Mouse (Mus musculus) forelimb bud, embryonic 11.5 days (tissue): ENCODE data around the gene 4930579F01Rik.

ENCODE experiments used
- DNase-seq: peaks from one replicate; pipeline ENCODE4 v3.0.0-alpha.2; 2012; ENCODE audit warnings: low read depth, low spot score

4930579F01Rik gene

DNA sequence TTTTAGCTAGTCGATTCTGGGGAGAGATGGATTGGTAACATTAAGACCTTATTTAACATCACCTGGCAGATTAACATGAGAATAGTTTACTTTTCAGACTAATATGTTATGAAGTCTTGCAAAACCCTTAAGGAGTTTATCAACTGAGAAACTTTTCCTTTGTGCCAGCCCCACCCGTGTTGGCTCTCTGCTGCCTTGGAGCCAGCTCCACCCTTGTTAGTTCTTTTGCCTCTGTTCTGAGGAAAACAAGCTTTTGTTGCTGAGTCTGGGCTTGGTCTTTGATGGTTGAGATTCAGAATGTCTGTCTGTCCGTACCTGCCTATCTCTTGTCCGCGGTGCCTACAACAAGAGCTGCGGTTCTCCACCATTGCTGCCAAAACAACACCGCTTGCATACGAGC lies 22.5 kb upstream of the 4930579F01Rik start:
- DNase-seq, result no peak

- peak; percentile 18 for DNase-seq
Measured at GRCm38 (mm10) chr3:138215395-138215989, 21.9 kb upstream of the 4930579F01Rik start.

DNA sequence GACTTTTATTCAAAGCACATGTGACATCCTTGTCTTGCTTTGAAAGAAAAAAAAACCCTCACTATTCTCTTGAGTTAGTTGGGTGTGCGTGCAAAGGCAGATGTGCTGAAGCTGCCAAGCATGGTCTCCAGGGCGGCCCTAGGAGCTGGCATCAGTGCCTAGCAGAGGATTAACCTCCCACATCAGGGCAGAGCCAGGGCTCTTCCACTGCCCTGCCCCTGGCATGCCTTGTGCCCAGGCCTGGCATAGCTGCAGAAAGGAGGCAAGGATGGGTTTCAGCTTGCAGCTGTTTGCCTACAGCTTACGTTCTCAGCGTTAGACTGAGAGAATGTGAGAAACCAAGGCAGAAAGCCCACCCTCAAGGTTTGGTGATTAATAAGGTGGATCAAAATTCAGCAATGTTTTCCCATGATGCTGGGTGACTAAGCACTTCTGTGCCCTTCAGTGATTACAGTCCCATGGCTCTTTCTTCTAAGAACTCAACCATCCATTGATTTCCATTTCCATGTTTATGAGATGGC lies 18.9 kb upstream of the 4930579F01Rik start:
- no peak for DNase-seq

DNA sequence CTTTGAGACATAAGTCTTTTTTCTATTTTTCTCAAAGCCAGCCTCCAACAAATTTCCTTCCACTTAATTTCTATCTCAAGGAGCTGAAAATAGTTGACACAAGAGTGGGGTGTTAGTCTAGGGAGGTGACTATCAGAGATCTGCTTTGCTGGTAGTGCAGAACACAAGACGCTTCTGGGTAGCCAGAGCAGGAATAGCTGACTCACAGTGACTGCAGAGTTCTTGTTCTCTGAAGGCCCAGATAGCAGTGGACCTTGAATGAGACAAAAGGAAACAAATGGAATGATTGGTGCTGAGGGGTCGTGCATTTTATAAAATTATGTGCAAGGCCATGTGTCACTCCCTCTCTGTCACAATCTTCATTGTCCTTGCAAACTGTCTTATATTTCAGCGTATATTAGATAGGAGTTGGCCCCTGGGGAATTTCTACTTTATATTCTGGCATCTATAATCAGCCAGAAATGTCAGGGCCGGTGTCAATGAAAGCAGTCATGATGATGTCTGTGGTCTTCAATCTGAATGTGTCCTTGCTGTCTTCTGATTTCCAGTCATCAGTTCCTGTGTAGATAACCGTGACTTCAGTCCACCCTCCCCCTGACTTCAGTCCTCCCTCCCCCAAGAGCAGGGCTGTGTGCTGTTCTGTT lies 16.9 kb upstream of the 4930579F01Rik start:
- no peak for DNase-seq

DNA sequence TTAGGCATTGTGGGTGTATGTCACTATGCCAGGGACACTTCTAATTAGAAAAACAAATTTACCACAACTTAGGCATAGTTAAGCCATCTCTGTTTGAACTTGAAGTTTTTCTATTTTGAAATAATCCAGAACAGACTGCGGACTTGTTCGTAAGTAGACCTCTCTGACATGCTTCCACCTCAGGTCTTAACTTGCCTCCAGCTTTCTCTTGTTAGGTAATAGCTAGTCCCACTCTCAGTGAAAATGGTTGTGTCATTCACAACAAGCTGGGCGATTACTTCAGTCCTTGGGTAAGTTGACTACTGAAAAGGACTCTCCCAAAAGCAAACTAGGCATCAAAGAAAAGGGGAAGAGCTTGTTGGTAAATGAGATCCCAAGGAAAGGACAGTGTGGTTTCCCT lies 15.2 kb upstream of the 4930579F01Rik start:
- DNase-seq, result no peak

DNA sequence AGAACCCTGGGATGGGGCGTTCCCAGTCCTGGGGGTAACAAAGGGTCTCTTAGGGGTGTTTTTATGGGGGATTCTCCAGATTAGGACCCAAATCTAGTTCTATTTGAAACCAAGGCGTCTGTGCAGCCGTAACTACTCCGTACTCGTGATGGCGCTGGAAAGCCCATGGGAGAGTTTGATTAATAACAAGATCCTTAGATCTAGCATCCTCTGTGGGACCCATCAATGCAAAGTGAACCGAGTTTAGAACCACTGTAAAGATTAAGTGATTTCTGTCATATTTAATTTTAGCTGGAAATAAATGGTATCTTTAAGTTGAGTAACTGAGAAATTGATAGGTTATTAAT lies 5.1 kb upstream of the 4930579F01Rik start:
- DNase-seq, result no peak

DNA sequence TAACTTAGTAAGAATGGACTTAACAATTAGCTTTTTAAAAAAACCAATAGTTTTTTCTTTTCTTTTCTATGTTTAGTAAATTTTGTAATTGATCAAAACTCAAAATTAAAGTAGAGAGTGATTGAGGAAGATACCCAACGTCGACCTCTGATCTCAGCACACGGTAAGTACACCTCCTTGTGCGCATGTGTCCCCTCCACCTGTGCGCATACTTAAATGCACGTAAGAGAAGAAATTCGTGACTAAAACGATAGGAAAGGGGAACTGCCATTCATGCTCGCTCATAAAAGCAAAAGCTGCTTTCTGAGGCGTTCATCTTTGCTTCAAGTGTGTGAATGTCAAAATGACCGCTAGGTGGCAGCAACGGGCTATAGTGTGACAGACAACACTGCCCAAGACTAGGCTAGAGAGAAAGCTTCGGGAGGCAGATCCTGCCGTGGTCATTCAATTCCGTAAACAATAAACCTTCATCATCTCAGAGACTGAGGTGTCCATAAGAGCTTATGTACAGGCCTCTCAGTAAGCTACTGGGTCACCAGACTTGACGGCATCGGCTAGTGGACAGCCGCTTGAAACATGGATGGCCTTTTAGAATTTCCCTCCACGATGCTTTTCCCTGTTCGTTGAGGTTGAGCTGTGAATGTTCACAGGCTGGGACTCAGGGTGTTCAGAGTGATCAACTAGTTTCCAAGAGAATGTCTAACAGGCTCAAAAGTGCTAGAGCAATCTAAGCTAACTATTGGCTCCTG lies 4.5 kb upstream of the 4930579F01Rik start:
- peak; percentile 93 for DNase-seq

DNA sequence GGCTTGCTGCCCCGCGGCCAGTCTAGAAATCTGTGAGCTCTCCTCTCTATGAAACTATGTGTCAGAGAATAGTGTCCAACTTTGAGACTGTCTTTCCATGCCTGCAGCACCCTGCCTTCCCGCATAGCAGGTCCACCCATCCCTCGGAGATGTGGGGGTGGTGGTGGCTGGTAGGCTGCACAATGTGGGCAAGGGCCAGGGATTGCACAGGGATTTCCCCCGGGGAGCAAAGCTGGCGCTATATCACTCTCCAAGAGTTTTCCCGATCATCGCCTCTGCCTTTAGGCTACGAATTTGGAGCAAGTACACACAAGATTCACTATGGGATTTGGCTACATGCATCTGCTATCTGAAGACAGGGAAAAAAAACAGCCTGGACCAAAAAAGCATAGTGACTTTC lies 3.9 kb upstream of the 4930579F01Rik start:
- no peak for DNase-seq

- no peak for DNase-seq
Measured at GRCm38 (mm10) chr3:138197093-138197492, 3.5 kb upstream of the 4930579F01Rik start.

GRCm38 (mm10) chr3:138192260-138192659 lies 1.4 kb downstream of the 4930579F01Rik start:
- DNase-seq, result no peak

- DNase-seq, result peak; percentile 17
Measured at GRCm38 (mm10) chr3:138185995-138186930, 7.4 kb downstream of the 4930579F01Rik start.

- DNase-seq, result no peak
Measured at GRCm38 (mm10) chr3:138185290-138185689, 8.3 kb downstream of the 4930579F01Rik start.

DNA sequence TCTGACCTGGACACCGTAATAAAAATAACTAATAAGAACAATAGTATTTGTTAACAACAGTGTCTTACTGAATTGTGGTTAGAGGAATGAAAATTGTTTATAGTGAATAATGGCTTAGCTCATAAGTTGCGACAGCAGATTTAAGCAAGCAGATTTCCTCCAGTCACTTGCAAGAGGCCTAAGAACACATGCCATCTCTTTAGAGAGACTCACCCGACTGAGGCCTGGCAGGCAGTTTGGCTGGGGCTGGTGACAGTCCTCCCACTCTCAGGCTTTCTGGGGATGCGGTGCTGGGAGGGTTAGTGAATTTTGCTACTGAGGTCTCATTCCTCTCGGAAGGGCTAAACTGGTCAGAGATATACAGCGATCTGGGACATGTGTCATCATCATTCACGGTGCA lies 10.3 kb downstream of the 4930579F01Rik start:
- DNase-seq, result no peak

- no peak for DNase-seq
Measured at GRCm38 (mm10) chr3:138182019-138182418, 11.6 kb downstream of the 4930579F01Rik start.

DNA sequence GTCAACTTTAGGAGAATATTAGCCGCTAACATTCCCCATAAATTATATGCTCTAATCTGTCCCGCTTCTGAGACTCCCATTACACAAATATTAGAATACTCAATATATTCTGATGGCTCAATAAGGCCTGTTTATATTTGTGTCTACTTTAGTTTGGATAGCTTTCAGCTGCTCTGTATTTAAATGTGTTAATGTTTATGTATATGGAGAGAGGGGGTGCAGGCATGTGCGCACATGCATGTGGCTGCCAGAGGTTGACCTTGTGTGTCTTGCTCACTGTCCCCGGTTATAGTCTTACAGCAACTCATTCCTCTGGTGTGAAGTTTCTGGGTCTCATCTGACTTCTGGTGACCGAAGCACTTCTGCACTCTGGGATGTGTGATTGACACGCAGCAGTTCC lies 18.1 kb downstream of the 4930579F01Rik start:
- no peak for DNase-seq

GRCm38 (mm10) chr3:138173291-138173690 lies 20.3 kb downstream of the 4930579F01Rik start:
- no peak for DNase-seq

DNA sequence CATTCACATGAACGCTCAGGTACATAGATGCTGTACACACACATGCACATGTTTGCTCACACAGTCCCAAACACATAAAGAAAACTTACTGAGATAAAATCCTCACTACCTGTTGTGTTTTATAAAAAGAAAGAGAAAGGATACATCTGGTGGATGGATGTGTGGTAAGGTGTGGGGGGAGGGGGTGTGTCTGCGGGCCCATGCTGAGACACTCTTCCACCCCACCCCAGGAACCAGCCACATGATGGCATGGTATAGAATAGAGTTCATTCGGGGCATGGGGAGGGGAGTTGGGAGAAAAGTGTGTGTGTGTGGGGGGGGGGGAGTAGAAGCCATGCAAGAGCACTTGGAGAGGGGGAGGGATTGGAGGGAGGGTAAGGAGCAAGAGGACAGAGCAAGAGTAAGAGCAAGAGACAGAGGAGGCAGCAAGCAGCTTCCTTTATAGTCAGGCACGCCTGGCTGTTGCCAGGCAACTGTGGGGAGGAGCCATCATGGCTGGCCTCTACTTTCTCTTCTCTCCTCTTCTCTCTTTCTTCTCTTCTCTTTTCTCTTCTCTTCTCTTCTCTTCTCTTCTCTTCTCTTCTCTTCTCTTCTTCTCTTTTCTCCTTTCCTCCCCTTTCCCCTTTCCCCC lies 31.0 kb downstream of the 4930579F01Rik start:
- DNase-seq, result no peak

- DNase-seq, result no peak
Measured at GRCm38 (mm10) chr3:138161623-138162022, 32.0 kb downstream of the 4930579F01Rik start.

DNA sequence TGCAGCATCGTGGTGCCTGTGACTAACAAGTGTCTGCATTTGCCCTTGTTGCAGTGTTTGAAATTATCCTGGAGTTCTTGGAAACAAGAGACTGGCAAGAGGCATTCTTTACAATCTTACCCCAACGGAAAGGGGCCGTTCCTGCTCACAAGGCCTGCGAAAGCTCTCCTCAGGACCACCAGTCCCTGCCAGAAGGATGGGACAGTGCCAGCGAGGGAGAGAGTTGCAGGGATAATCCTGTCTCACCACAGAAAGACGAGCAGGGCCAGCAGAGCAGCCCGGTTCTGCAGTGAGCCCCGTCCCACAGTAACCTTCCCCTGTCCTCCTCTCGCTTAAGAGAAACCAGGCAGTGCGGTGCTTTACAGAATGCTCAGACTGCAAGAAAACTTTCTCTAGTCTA lies 37.0 kb downstream of the 4930579F01Rik start:
- DNase-seq, result no peak

DNA sequence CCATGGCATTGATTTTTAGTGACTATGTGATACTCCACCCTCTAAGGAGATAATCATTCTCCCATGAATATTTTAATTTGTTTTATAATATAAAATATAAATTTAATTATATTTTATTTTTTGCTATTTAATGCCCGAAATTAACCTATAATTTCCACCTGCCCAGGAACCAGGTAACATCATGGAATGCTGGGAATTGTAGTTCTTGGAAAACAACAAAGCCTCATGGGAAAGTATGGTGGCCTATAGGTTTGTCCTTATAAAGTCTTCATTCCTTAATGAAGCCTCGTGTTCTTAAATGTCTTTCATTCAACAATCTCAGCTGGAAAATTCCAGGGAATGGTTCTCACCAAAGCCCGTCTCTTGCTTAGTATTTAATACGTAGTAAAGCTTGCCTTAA lies 38.6 kb downstream of the 4930579F01Rik start:
- DNase-seq, result no peak

GRCm38 (mm10) chr3:138148811-138149210 lies 44.8 kb downstream of the 4930579F01Rik start:
- no peak for DNase-seq
